Mouse (Mus musculus) adrenal gland, adult 2 months (tissue): ENCODE data around the gene Vmn2r48. TPM values are rescaled to one million over a fixed set of nuclear protein-coding genes. Genes with fewer than 3 reads are reported as not detected.
"Not testable (repeated sequence)": the region's sequence is repeated elsewhere in the genome, so short reads cannot be mapped to it uniquely, and the experiment has no call there.

Experiments used
- DNase-seq: peaks from one replicate; pipeline ENCODE4 v3.0.0; 2021
- long read RNA-seq: library from polyadenylated mRNA; stranded (forward); transcript quantifications from one replicate; pipeline ENCODE4 v2.0.0, GENCODE M21; 2021
- polyA plus RNA-seq: library from polyadenylated mRNA; depleted of rRNA; stranded (reverse); fragments of >200 nt; gene quantifications from 2 replicates; pipeline ENCODE4 v1.2.3, GENCODE M21; 2012; rRNA removed
- total RNA-seq, 2 experiments: library from RNA; stranded (reverse); gene quantifications; 2 replicates each; pipeline ENCODE4 v1.2.3; 2021

Vmn2r48 gene
- total RNA-seq, result not detected
- not detected in 2 replicates for polyA plus RNA-seq
- long read RNA-seq, result 0 reads

DNA sequence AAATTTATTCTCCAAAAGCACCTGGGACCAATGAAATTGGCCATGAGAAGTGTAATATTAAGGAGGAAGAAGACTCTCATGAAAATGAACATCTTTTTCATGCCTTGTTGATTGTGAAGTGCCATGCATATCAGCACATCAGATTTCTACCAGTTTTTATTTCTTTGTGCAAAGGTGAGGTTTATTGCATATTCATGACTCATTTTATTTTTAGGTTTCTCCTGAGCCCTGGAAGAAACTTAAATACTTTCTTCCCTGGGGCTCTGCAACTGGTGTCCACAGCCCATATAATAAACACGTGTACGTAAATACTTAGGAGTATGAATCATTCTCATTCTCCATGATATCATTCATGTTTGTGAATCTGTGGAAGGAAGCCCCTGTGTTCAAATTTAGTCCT lies at the start of gene Vmn2r48:
Gene Vmn2r48 (minus strand): TSS at position 101 of the 400 bp plus-strand sequence.
- not testable (repeated sequence) for DNase-seq

DNA sequence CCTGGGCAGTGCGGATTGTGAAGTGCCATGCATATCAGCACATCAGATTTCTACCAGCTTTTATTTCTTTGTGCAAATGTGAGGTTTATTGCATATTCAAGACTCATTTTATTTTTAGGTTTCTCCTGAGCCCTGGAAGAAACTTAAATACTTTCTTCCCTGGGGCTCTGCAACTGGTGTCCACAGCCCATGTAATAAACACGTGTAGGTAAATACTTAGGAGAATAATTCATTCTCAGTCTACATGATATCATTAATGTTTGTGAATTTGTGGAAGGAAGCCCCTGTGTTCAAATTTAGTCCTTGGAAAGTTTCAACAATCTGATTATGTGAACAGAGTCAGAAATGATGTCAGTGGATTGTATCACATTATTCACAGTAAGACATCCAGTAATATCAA lies 38.8 kb upstream of the Vmn2r48 start, which contains the start of gene Vmn2r49:
Gene Vmn2r49 (minus strand): TSS at position 101 of the 400 bp plus-strand sequence.
- DNase-seq, result not testable (repeated sequence)

Other genes with a start within 250 kb of the Vmn2r48 start
- not detected for gene Vmn2r46, start 183.0 kb downstream of the Vmn2r48 start, total RNA-seq
- not detected in 2 replicates for gene Vmn2r46, start 183.0 kb downstream of the Vmn2r48 start, polyA plus RNA-seq
- not detected for gene Vmn2r47, start 112.3 kb downstream of the Vmn2r48 start, total RNA-seq
- gene Vmn2r47, start 112.3 kb downstream of the Vmn2r48 start, polyA plus RNA-seq, result not detected in 2 replicates
- not detected for gene Vmn2r49, start 38.7 kb upstream of the Vmn2r48 start, total RNA-seq
- gene Vmn2r49, start 38.7 kb upstream of the Vmn2r48 start, polyA plus RNA-seq, result not detected in 2 replicates
- gene Vmn2r50, start 99.7 kb upstream of the Vmn2r48 start, total RNA-seq, result not detected
- gene Vmn2r50, start 99.7 kb upstream of the Vmn2r48 start, polyA plus RNA-seq, result not detected in 2 replicates
- not detected for gene Vmn2r51, start 152.2 kb upstream of the Vmn2r48 start, total RNA-seq
- gene Vmn2r51, start 152.2 kb upstream of the Vmn2r48 start, polyA plus RNA-seq, result not detected in 2 replicates
- not detected for gene Vmn2r52, start 223.0 kb upstream of the Vmn2r48 start, total RNA-seq
- gene Vmn2r52, start 223.0 kb upstream of the Vmn2r48 start, polyA plus RNA-seq, result not detected in 2 replicates